Mouse (Mus musculus) hindbrain, embryonic 16.5 days (tissue): ENCODE measurements around the gene Zglp1. TPM values are rescaled to one million over a fixed set of nuclear protein-coding genes. Genes with fewer than 3 reads are reported as not detected.

ENCODE experiments used
- ATAC-seq: fragments of 200-750 bp; cut with Nextera tagmentation; 2 replicates; pipeline ENCODE4 v1.8.0; 2017; ENCODE audit warnings: moderate TSS enrichment, moderate library complexity
- H3K27ac ChIP-seq: fragments of 300-500 bp; sonication (generic); 2 replicates; pipeline ENCODE4 v1.5.1; 2014; ENCODE audit warnings: low read depth, mild to moderate bottlenecking, control low read depth, low read length, moderate library complexity
- H3K27me3 ChIP-seq: fragments of 300-500 bp; sonication (generic); replicated peaks from 2 replicates; pipeline ENCODE4 v1.6.1; 2014; ENCODE audit warnings: low read length; ENCODE audit not compliant: control insufficient read depth, insufficient read depth
- H3K36me3 ChIP-seq: fragments of 300-500 bp; sonication (generic); 2 replicates; pipeline ENCODE4 v1.6.1; 2014; ENCODE audit warnings: mild to moderate bottlenecking, low read length, moderate library complexity, mixed read lengths; ENCODE audit not compliant: control insufficient read depth, insufficient read depth
- H3K4me1 ChIP-seq: fragments of 300-500 bp; sonication (generic); 2 replicates; pipeline ENCODE4 v1.6.1; 2014; ENCODE audit warnings: low read depth, low read length; ENCODE audit not compliant: control insufficient read depth, insufficient read depth
- H3K4me2 ChIP-seq: fragments of 300-500 bp; sonication (generic); 2 replicates; pipeline ENCODE4 v1.6.1; 2014; ENCODE audit warnings: mild to moderate bottlenecking, low read length, control low read depth, moderate library complexity
- H3K4me3 ChIP-seq: fragments of 300-500 bp; sonication (generic); 2 replicates; pipeline ENCODE4 v1.5.1; 2014; ENCODE audit warnings: mild to moderate bottlenecking, low read length, control low read depth, moderate library complexity
- H3K9ac ChIP-seq: fragments of 300-500 bp; sonication (generic); 2 replicates; pipeline ENCODE4 v1.6.1; 2014; ENCODE audit warnings: low read depth, mild to moderate bottlenecking, control low read depth, low read length, moderate library complexity
- H3K9me3 ChIP-seq: fragments of 300-500 bp; sonication (generic); 2 replicates; pipeline ENCODE4 v1.6.1; 2014; ENCODE audit warnings: mild to moderate bottlenecking, low read length, moderate library complexity; ENCODE audit not compliant: control insufficient read depth
- WGBS: fragments of 180-500 bp; shearing (Covaris S2); extraction: QIAGEN DNeasy Blood & Tissue Kit; methylation state at CpG from one replicate; pipeline ENCODE4 v1.1.7; 2014; 5-methylcytosine and 5-hydroxymethylcytosine counted together
- polyA plus RNA-seq: library from polyadenylated mRNA; unstranded; fragments of >200 nt; fragmentation: Nextera tagmentation; extraction: Ambion mirVana; gene quantifications from 2 replicates; pipeline ENCODE4 v1.2.1, GENCODE M21; 2015

Gene Zglp1
- polyA plus RNA-seq, 1 experiment from 2014 or later, result 1.5 TPM

DNA sequence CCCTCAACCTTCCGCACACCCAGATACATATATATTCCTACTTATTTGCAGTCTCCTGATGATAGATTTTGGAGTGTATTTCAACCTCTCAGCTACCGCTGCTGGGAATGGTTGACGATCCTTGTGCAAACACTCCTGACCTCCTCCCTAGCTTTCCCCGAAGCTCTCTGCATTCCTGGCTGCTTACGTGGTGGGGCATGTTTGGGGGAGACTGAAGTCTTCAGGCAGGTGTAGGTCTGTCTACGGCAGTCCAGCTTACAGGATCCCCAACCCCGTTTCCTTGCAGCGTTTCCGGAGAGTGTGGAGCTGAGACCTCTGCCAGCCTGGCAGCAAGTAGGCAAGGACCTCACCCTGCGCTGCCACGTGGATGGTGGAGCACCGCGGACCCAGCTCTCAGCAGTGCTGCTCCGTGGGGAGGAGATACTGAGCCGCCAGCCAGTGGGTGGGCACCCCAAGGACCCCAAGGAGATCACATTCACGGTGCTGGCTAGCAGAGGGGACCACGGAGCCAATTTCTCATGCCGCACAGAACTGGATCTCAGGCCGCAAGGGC is 41.6 kb downstream of the Zglp1 start:
- Histone ChIP-seq H3K4me1 (peaks cover 11% of the 10 kb centered on the region), H3K27ac (no peak overlapping the region), H3K27me3 (peaks cover 18% of the 10 kb centered on the region), H3K9me3 (no peaks in the 10 kb centered on the region), H3K4me2 (no peak overlapping the region), H3K4me3 (no peak overlapping the region), H3K36me3 (no peaks in the 10 kb centered on the region), H3K9ac (no peak overlapping the region)
- ATAC-seq, result no peak
- WGBS, result 70% methylated on average over 19 of the region's 19 CpGs

DNA sequence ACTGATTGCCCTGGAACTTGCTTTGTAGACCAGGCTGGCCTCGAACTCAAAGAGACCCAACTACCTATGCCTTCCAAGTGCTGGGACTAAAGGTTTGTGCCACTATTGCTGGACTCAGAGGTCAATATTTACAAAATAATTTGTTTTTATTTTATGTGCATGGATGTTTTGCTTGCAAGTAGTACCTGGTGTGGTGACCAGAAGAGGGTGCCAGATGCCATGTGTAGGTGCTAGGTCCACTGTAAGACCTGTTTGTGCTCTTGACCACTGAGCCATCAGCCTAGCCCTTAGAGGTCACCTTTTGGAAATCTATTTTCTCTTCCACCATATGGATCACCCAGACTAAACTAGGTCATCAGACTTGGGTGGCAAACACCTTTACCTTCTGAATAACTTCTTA is 44.2 kb downstream of the Zglp1 start:
- no peak overlapping the region for H3K4me2 ChIP-seq
- H3K9me3 ChIP-seq, result no peaks in the 10 kb centered on the region
- no peak overlapping the region for H3K4me3 ChIP-seq
- WGBS, result 63% methylated on average over 1 of the region's 1 CpGs
- no peak for ATAC-seq
- H3K27me3 ChIP-seq, result peaks cover 9% of the 10 kb centered on the region
- no peak overlapping the region for H3K9ac ChIP-seq
- no peaks in the 10 kb centered on the region for H3K4me1 ChIP-seq
- no peak overlapping the region for H3K27ac ChIP-seq
- no peaks in the 10 kb centered on the region for H3K36me3 ChIP-seq

DNA sequence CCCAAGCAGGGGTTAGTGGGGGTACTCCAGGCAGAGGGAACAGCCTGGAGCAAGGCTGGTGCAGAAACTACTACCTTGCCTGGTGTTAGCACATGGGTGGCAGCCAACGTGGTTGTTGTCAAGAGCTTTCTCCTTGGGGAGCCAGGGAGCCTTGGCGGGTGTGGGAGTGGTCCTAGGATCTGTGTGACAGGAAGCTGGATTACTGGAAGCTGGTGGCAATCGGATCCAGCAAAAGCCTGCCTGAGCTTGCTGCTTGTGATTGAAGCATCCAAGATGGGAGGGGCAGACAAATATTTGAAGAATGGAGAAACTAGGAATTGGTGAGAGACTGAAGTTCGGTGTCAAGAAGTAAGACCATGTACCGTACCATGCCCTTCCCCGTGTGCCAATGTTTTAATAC is 44.6 kb downstream of the Zglp1 start:
- Histone ChIP-seq H3K27ac (no peak overlapping the region), H3K36me3 (no peaks in the 10 kb centered on the region), H3K4me1 (no peaks in the 10 kb centered on the region), H3K9me3 (no peaks in the 10 kb centered on the region), H3K27me3 (peaks cover 14% of the 10 kb centered on the region), H3K4me3 (no peak overlapping the region), H3K4me2 (no peak overlapping the region), H3K9ac (no peak overlapping the region)
- 68% methylated on average over 6 of the region's 6 CpGs for WGBS
- ATAC-seq, result no peak

DNA sequence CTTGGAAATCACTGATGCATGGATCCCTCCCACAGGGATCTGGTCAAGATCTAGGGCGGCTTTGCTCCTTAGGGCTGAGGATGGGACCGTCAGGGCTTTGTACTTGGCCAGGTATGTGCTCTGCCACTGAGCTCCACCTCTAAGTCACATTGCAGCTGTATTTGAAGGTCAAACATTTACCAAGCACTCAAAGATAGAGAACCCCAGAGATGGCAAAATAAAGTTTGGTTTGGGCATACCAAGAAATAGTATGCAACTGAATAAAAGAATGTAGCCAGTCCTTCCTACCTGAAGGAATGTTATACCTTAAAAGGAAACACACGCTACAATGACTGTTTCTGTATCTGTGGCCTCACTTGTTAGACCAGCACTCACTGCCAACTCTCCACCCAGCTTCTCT is 45.5 kb downstream of the Zglp1 start:
- Histone ChIP-seq H3K9me3 (no peaks in the 10 kb centered on the region), H3K9ac (no peak overlapping the region), H3K4me2 (no peak overlapping the region), H3K4me3 (no peak overlapping the region), H3K4me1 (no peaks in the 10 kb centered on the region), H3K27me3 (peaks cover 21% of the 10 kb centered on the region), H3K36me3 (no peaks in the 10 kb centered on the region), H3K27ac (no peak overlapping the region)
- WGBS, result 91% methylated on average over 3 of the region's 3 CpGs
- ATAC-seq, result no peak

DNA sequence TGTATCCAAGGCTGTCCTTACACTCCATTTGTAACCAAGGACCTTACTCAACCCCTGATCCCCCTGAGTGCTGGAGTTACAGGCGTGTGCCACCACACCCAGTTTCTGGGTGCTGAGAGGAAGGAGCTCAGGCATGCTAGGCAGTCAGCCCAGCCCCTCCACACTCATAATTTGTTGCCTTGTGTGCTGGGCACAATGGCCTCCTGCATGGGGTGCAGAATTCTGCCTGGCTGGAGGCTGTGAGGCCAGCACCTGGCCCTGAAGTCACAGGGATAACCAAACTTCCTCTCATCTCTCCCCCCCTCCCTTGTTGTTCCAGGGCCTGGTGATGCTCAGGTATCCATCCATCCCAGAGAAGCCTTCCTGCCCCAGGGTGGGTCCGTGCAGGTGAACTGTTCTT is 48.3 kb downstream of the Zglp1 start:
- Histone ChIP-seq H3K4me3 (no peak overlapping the region), H3K4me2 (no peak overlapping the region), H3K27ac (no peak overlapping the region), H3K9me3 (no peaks in the 10 kb centered on the region), H3K36me3 (no peaks in the 10 kb centered on the region), H3K9ac (no peak overlapping the region), H3K27me3 (peaks cover 39% of the 10 kb centered on the region), H3K4me1 (no peaks in the 10 kb centered on the region)
- WGBS, result 86% methylated on average over 2 of the region's 2 CpGs
- ATAC-seq, result no peak

DNA sequence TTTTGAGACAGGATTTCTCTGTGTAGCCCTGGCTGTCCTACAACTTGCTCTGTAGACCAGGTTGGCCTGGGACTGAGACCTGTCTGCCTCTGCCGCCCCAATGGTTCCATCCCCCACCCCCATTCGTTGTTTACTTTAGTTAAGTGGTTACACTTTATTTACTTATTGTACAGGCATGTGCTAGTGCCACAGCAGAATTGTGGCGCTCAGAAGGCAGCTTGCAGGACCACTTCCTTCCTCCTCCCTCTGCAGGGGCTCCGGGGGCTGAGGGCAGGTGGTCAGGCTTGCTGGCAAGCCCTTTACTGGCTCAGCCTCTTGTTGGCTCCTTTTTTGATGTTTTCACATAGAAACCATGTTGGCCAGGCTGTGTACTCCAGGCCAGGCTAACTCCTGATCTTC is 49.7 kb downstream of the Zglp1 start:
- Histone ChIP-seq H3K9ac (no peak overlapping the region), H3K36me3 (no peaks in the 10 kb centered on the region), H3K4me3 (no peak overlapping the region), H3K27me3 (peaks cover 39% of the 10 kb centered on the region), H3K9me3 (no peaks in the 10 kb centered on the region), H3K4me1 (no peaks in the 10 kb centered on the region), H3K27ac (no peak overlapping the region), H3K4me2 (no peak overlapping the region)
- 33% methylated on average over 4 of the region's 4 CpGs for WGBS
- no peak for ATAC-seq

DNA sequence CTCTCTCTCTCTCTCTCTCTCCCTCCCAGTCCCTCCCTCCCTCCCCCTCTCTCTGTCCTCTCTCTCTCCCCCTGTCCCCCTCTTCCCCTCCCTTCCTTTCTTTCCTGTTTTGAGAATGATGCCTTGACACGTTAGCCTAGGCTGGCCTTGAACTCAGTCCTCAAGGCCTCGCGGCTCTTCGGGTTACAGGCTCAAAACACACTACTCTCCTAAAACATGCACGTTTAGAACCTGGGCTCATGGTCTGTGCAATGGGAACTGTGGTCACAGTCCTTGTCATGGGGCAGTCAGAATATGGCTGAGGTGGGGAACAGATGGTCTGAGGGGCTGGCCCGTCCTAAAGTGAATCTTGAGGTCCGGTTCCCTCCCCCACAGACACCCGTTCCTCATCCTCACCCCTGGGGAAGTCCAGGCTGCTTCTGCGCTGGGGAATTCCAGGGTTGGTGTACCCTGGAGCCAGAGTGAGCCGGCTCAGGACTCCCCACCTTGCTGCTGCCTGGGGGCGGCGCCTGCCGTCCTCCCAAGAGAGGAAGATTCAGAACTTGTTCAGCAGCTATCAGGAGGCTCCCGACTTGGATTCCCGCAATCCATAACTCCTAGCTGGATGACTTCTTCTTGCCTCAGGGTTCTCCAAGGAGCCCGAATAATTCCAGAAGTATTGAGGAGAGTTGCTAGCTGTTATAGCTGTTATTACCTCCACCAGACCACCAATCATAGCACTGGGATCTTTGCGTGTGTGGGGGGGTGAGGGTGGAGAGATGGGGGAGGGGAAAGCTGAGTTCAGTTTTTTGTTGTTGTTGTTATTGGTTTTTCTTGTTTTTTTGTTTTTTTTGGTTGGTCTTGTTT is 50.3 kb downstream of the Zglp1 start:
- no peak for ATAC-seq
- Histone ChIP-seq H3K4me3 (peak overlapping the region; percentile 19; the same call in 1 of the 2 replicates), H3K9me3 (no peaks in the 10 kb centered on the region), H3K9ac (no peak overlapping the region), H3K4me1 (no peaks in the 10 kb centered on the region), H3K27me3 (peaks cover 39% of the 10 kb centered on the region), H3K36me3 (no peaks in the 10 kb centered on the region), H3K4me2 (peak overlapping the region; percentile 10; the same call in 1 of the 2 replicates), H3K27ac (no peak overlapping the region)
- WGBS, result 5% methylated on average over 17 of the region's 17 CpGs

DNA sequence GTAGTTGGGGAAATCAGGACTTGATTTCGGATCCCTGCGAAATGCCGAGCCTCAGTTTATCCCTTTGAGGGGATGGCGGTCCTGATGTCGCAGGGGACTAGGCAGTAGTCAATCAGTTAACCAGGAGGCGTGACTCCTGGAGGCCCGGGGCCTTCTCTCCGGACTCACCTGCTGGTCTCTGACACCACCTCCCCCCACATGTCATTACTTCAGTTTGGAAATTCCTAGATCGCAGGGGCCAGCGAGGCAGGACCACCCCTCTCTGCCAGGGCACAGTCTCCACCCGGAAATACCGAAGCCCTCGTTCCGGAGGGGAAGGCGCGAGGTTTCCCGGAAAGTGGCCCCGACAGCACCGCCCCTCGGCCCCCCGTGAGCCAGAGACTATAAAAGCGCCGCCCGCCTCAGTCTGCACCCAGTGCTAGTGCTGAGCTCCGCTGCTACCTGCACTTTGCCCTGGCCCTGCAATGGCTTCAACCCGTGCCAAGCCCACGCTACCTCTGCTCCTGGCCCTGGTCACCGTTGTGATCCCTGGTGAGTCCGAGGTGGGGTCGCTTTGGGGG is 51.2 kb downstream of the Zglp1 start, which contains the start of gene Icam1:
TSS of gene Icam1 (plus strand) at position 415 of the 560 bp plus-strand sequence.
- Histone ChIP-seq H3K4me1 (no peaks in the 10 kb centered on the region), H3K9me3 (no peaks in the 10 kb centered on the region), H3K9ac (peak within 1 kb of the TSS; percentile 8; the same call in 1 of the 2 replicates), H3K27ac (no peak within 1 kb of the TSS), H3K4me3 (peak within 1 kb of the TSS; percentile 19), H3K27me3 (peaks cover 39% of the 10 kb centered on the region), H3K36me3 (no peaks in the 10 kb centered on the region), H3K4me2 (peak within 1 kb of the TSS; percentile 42)
- under 1% methylated on average over 30 of the region's 30 CpGs for WGBS
- ATAC-seq, result no peak
